Mouse (Mus musculus) CH12F3 (cell line): ENCODE results near the gene Sgcd.

ENCODE experiments used
- in situ Hi-C: fragments of 300-500 bp; cut with MboI; formaldehyde crosslinking; loops from 2 replicates; pipeline ENCODE4 v1.14.3; 2020; ENCODE audit warnings: low sequenced_read_pairs

Sgcd gene

DNA sequence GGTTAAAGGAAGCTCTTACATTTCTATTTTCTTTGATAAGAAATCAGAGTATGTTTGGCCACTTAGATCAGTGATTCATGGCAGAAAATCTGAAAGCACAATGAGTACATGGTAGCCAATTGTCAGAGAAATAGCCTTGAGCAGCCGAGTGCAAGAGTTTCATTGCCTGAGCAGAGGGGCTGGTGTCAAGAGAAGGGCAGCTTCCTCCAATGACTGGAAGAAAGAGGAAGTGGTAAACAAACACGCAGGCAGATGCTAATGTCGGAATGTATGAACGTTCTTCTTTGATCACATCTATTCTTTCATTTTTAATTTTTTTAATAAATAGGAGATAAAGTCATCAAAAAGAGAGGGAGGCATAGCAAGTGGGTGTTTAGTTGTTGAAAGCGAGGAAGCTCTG is 956.5 kb downstream of the Sgcd start:
- in situ Hi-C loops: no loop called here

DNA sequence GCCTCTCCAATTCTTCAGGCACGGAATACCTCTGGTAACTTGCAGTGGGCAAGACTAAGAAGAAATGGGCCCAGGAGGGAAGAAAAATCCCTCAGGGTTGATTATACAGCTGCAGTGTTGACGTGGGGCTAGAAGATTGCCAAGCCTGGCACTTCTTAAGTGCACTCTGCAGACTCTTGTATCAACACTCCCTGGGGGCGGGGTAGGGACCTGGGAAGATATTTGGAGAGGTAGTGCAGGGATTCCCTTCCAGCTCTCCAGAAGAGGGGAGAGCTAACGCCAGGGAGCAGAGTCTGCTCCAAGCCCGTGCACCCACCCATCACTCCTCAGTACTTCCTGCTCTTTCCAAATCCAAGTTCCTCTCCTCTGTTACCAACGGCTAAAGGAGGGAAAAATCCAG is 967.9 kb downstream of the Sgcd start:
- in situ Hi-C loops: no loop called here

DNA sequence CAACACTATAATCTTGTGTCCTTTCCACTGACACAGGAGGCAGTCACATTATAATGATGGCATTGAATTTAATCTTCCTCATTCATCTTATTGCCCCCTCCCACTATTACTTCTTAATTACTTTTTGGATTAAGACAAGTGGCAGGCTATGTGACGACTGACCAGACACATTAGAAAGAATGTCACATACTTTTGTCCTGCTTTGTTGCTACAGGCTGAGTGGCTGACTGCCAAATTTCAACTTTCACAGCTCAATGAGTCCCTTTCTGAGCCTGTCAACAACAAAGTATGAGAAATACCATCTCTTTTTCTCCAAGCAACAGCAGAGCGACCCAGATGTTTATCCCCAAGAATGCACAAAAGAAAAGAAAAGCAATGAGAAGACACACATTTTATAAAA is 970.6 kb downstream of the Sgcd start:
- in situ Hi-C loops: no loop called here

GRCm38 (mm10) chr11:47015683-47016082 is 973.1 kb downstream of the Sgcd start:
- in situ Hi-C loops: no loop called here

DNA sequence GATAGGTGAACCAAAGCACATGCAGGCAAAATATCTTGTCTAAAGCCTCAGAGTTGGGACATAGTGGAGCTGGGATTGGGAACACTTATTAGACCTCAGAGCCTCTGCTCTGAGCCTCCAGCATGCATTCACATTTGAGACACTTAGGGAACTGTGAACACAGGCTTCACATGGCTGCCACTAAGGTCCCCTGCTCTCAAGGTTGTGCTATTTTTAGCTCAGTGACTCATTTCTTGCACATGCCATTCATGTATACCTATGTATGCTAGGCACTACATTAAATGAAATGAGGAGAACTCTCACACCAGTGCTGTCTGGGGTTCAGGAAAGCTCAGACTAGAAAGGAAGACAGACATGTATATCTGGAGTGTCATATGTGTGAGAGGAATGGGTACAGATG is 974.5 kb downstream of the Sgcd start:
- in situ Hi-C loops: no loop called here

- in situ Hi-C loops: no loop called here
These were observed 978.6 kb downstream of the Sgcd start for GRCm38 (mm10) chr11:47010166-47010565.

DNA sequence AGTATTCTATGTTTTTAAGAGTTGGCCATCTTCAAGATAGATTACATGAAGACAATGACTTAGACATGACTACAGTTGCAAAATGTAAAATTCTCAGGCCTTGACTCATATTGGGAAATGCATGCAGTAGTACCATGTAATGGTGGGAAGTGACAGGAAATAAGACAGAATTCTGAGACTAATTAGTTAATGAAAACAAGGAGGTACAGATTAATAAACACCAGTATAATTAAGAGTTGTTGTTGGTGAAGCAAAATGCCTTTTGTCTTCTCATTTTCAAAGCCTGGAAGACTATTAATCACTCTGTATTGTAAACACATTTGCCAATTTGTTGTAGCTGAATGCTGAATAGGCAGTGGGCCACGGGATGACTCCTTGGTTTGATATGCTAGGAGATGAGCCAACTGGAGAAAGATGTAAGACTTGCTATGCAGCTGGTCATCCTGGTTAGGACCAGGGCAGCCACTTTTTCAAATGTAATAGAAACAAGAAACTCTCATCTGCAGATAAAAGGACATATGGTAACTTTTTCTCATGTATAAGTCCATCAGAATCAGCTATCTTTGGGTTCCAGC is 983.4 kb downstream of the Sgcd start:
- in situ Hi-C loops: no loop called here

GRCm38 (mm10) chr11:46939311-46939710 is 1049.5 kb downstream of the Sgcd start:
- in situ Hi-C loops: no loop called here

DNA sequence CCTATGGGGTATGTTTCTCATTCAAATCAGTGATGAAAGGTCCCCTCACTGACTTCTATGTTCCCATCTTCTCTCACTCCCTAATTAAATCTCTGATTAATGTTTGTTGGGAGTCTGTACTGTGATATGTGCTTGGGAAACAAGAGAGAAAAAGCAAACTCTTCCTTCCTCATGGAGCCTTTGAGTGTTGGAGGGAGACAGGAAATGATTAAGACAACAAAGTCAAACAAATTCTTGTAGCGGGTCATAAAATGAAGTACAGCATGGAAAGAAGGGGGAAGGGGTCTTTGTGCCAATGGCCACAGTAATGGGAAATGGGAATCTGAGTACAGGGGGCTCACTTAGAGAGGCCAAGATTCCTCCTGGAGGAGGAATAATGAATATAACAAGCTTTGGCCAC is 1063.8 kb downstream of the Sgcd start:
- in situ Hi-C loops: no loop called here

GRCm38 (mm10) chr11:46920244-46920643 is 1068.5 kb downstream of the Sgcd start:
- in situ Hi-C loops: no loop called here

GRCm38 (mm10) chr11:46912656-46913237 is 1076.0 kb downstream of the Sgcd start:
- in situ Hi-C loops: no loop called here

- in situ Hi-C loops: no loop called here
These were observed 1084.5 kb downstream of the Sgcd start for GRCm38 (mm10) chr11:46904281-46904680.

GRCm38 (mm10) chr11:46889093-46889492 is 1099.7 kb downstream of the Sgcd start:
- in situ Hi-C loops: no loop called here

DNA sequence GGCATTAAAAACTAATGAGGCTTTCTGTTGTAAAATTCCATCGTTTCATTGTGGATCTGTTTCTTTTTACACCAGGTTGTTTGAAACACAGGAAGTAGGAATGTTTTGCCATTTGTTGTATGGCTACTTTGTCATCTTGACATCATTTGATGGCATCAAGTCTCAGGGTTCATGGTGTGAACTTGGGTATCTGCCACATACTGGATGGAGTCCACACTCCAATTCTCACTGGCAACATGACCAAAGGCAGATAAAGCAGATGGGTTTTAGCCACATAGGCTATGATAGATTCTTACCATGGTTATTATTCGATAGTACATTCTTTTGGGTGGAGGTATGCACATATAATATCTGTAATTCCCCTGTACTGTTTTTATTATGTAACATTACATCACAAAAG is 1106.3 kb downstream of the Sgcd start:
- in situ Hi-C loops: no loop called here

DNA sequence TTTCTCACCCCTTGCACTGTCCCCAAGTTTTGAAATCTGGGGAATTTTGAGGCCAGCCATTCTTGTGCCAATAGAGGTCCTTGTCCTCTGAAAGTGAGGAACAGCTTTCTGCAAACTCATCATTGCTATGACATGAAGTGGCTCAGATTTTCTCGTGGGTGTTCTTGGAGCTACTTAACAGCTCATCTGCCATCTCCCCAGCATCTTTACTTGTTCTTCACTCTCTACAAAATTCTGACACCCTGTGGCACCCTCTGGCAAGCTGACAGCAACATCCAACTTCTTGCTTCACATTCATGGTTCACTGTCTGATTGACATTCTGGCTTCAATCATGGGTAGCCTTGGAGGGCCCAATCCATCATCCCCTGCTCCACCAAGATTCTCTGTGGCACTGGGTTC is 1113.0 kb downstream of the Sgcd start:
- in situ Hi-C loops: no loop called here

- in situ Hi-C loops: no loop called here
These were observed 1120.2 kb downstream of the Sgcd start for GRCm38 (mm10) chr11:46868594-46868993.

DNA sequence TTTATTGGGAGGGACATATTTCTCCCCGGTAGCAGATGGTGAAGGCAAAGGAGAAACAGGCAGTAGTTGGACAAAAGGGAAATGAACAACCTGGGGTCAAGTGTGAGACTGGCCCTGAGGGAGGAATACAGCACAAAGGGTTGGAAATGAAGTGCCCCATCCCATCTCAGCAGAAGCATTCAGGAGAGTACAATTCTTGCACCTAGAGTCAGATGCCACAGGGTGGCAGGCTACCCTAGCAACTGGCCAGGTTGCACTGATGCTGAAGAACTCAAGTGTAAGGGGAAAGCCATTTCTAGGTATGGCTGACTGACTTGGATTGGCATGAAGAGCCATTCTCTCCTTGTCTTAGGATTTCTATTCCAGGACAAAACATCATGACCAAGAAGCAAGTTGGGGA is 1124.0 kb downstream of the Sgcd start:
- in situ Hi-C loops: no loop called here

DNA sequence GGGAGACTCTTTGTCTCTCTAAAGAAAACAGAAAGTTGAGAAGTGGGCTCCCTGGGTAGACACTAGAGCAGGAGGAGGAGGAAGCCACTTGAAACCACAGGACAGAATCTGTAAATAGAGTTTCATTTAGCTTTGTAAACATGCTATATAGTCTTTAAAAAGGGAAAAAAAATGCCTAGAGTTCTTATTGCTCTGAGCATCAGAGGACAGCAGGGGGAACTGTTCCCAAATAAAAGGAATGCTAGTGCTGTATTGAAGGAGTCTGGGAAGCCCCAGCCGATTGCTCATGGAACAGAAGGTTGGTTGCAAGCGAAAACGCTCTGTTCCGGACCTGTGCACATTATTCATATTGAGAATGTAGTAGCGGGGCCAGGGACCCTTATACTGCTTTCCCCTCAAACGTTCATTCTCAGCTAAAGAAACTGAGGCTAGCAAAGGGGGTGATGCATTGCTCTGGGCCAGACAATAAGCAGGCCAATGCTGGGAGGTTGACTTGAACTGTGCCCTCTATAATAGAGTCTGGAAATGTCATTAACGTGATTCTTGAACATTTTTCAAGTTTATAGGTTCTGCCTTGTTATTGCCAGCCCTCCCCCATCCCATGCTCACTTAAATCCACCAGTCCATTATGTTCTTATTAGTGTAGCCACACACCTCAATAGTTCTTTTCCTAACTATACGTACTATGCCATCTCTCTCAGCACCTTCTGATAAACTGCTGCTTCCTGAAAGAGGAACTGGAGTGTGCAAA is 1140.4 kb downstream of the Sgcd start:
- in situ Hi-C loops: no loop called here

- in situ Hi-C loops: no loop called here
These were observed 1140.9 kb downstream of the Sgcd start for GRCm38 (mm10) chr11:46847827-46848220.

DNA sequence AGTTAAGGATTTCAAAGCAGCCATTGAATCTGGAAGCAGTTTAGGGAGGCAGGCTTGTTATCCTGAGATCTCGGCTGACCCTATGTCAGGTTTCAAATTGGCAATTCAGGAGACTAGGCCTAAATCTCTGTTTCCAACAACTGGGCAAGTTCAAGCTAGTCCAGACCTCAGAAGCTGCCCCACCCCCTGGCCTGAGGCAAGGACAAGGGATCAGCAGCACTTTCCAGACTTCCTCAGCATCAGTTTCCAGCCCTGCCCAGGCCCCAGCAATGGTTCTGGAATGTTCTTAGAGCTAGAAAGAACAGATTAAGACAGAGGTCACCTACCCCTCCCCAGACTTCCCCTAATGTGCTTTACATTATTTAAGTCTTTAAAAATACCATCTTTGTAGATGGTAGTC is 1142.1 kb downstream of the Sgcd start:
- in situ Hi-C loops: no loop called here
